Mouse (Mus musculus) layer of hippocampus, adult 9-11 months (tissue): ENCODE data around the gene Nup62.

Source experiments
- DNase-seq: peaks from one replicate; pipeline ENCODE4 v3.0.0; 2022

The Nup62 gene

GRCm38 (mm10) chr7:44815721-44816469 is at the start of gene Nup62, which contains the start of gene Il4i1:
Nup62 (plus strand) TSS chr7:44816088.
Il4i1 (plus strand) TSS chr7:44816387.
- DNase-seq, result peak; percentile 99

- DNase-seq, result no peak
Measured at GRCm38 (mm10) chr7:44768129-44768528, 47.8 kb upstream of the Nup62 start.

- no peak for DNase-seq
Measured at GRCm38 (mm10) chr7:44770046-44770578, 45.8 kb upstream of the Nup62 start.

- no peak for DNase-seq
Measured at GRCm38 (mm10) chr7:44772591-44773204, 43.2 kb upstream of the Nup62 start.

GRCm38 (mm10) chr7:44776849-44777498 is 38.9 kb upstream of the Nup62 start:
- no peak for DNase-seq

GRCm38 (mm10) chr7:44780101-44780500 is 35.8 kb upstream of the Nup62 start:
- DNase-seq, result no peak

GRCm38 (mm10) chr7:44789531-44789930 is 26.4 kb upstream of the Nup62 start:
- DNase-seq, result no peak

GRCm38 (mm10) chr7:44790066-44790465 is 25.8 kb upstream of the Nup62 start:
- no peak for DNase-seq

GRCm38 (mm10) chr7:44792781-44793180 is 23.1 kb upstream of the Nup62 start:
- DNase-seq, result no peak

GRCm38 (mm10) chr7:44808927-44809326 is 7.0 kb upstream of the Nup62 start:
- DNase-seq, result no peak

GRCm38 (mm10) chr7:44809466-44809865 is 6.4 kb upstream of the Nup62 start:
- DNase-seq, result no peak

GRCm38 (mm10) chr7:44810365-44810764 is 5.5 kb upstream of the Nup62 start:
- DNase-seq, result no peak

GRCm38 (mm10) chr7:44810819-44811557 is 4.9 kb upstream of the Nup62 start:
- DNase-seq, result no peak

GRCm38 (mm10) chr7:44812651-44813325 is 3.1 kb upstream of the Nup62 start:
- no peak for DNase-seq

GRCm38 (mm10) chr7:44813985-44814384 is 1.9 kb upstream of the Nup62 start:
- no peak for DNase-seq

GRCm38 (mm10) chr7:44814423-44814822 is 1.5 kb upstream of the Nup62 start:
- no peak for DNase-seq

GRCm38 (mm10) chr7:44814952-44815553 is 835 bp upstream of the Nup62 start:
- no peak for DNase-seq

GRCm38 (mm10) chr7:44816470-44817021 is 658 bp downstream of the Nup62 start, which contains the start of gene Atf5:
Atf5 (minus strand) TSS chr7:44816658.
- no peak for DNase-seq

GRCm38 (mm10) chr7:44817441-44817840 is 1.6 kb downstream of the Nup62 start:
- no peak for DNase-seq

GRCm38 (mm10) chr7:44818164-44818563 is 2.3 kb downstream of the Nup62 start:
- no peak for DNase-seq

GRCm38 (mm10) chr7:44818751-44819235 is 2.9 kb downstream of the Nup62 start:
- no peak for DNase-seq
